Mouse (Mus musculus) midbrain, embryonic 16.5 days (tissue): ENCODE measurements at regions not wholly inside any gene's neighbourhood (a gene's known extent, or its start where the extent isn't known, plus 50 kb on each side); places are given as distances from the start of the nearest gene placed in this dataset.

Experiments used
- ATAC-seq: fragments of 200-750 bp; cut with Nextera tagmentation; 2 replicates; pipeline ENCODE4 v1.8.0; 2017; ENCODE audit warnings: moderate TSS enrichment
- H3K27ac ChIP-seq: fragments of 300-500 bp; sonication (generic); 2 replicates; pipeline ENCODE4 v1.5.1; 2014; ENCODE audit warnings: mild to moderate bottlenecking, low read length, mixed read lengths
- H3K27me3 ChIP-seq: fragments of 300-500 bp; sonication (generic); 2 replicates; pipeline ENCODE4 v1.6.1; 2014; ENCODE audit warnings: low read depth, low read length, mixed read lengths; ENCODE audit not compliant: control insufficient read depth, insufficient read depth
- H3K36me3 ChIP-seq: fragments of 300-500 bp; sonication (generic); 2 replicates; pipeline ENCODE4 v1.6.1; 2014; ENCODE audit warnings: mild to moderate bottlenecking, low read length, moderate library complexity, mixed read lengths; ENCODE audit not compliant: control insufficient read depth, insufficient read depth
- H3K4me1 ChIP-seq: fragments of 300-500 bp; sonication (generic); 2 replicates; pipeline ENCODE4 v1.6.1; 2014; ENCODE audit warnings: mild to moderate bottlenecking, low read length, mixed read lengths; ENCODE audit not compliant: control insufficient read depth, insufficient read depth
- H3K4me2 ChIP-seq: fragments of 300-500 bp; sonication (generic); 2 replicates; pipeline ENCODE4 v1.6.1; 2014; ENCODE audit warnings: mild to moderate bottlenecking, low read length, mixed read lengths
- H3K4me3 ChIP-seq: fragments of 300-500 bp; sonication (generic); 2 replicates; pipeline ENCODE4 v1.5.1; 2014; ENCODE audit warnings: low read depth, mild to moderate bottlenecking, low read length, moderate library complexity, mixed read lengths
- H3K9ac ChIP-seq: fragments of 300-500 bp; sonication (generic); 2 replicates; pipeline ENCODE4 v1.6.1; 2014; ENCODE audit warnings: low read depth, low read length, mixed read lengths
- H3K9me3 ChIP-seq: fragments of 300-500 bp; sonication (generic); replicated peaks from 2 replicates; pipeline ENCODE4 v1.6.1; 2014; ENCODE audit warnings: mild to moderate bottlenecking, low read length, mixed read lengths; ENCODE audit not compliant: control insufficient read depth, poor library complexity, severe bottlenecking
- WGBS: fragments of 180-500 bp; shearing (Covaris S2); extraction: QIAGEN DNeasy Blood & Tissue Kit; methylation state at CpG from one replicate; pipeline ENCODE4 v1.1.7; 2014; 5-methylcytosine and 5-hydroxymethylcytosine counted together

DNA sequence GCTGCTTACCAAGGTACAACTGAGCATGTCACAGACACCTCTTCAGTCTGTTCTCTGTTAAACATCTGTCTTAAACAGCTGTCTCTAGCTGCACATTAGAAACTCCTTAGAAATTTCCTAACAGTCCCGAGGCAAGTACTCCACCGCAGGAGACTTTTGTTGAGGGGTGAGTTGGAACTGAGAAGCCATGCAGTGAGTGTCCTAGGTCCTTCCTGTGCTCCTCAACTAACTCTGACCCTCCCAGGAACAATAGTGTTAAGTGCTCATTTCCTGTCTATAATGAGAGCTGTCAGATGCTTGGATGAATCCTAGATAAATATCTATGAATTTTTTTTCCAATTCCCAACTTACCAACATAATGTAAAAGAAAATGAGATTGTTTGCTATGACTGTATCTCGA, 141.1 kb downstream of the Slc35b3 start:
- Histone ChIP-seq H3K9ac (no peak overlapping the region), H3K36me3 (no peaks in the 10 kb centered on the region), H3K4me2 (no peak overlapping the region), H3K27ac (no peak overlapping the region), H3K4me1 (peaks cover 5% of the 10 kb centered on the region; the same call in 1 of the 2 replicates), H3K4me3 (no peak overlapping the region), H3K27me3 (no peaks in the 10 kb centered on the region), H3K9me3 (no peaks in the 10 kb centered on the region)
- WGBS, result 82% methylated on average over 3 of the region's 3 CpGs
- ATAC-seq, result no peak

- H3K27me3 ChIP-seq, result no peaks in the 10 kb centered on the region
- peaks cover 5% of the 10 kb centered on the region; the same call in 1 of the 2 replicates for H3K4me1 ChIP-seq
- H3K4me2 ChIP-seq, result no peak overlapping the region
- no peaks in the 10 kb centered on the region for H3K36me3 ChIP-seq
- no peak overlapping the region for H3K27ac ChIP-seq
- 96% methylated on average over 1 of the region's 1 CpGs for WGBS
- ATAC-seq, result no peak
- no peaks in the 10 kb centered on the region for H3K9me3 ChIP-seq
- H3K4me3 ChIP-seq, result no peak overlapping the region
- no peak overlapping the region for H3K9ac ChIP-seq
These were observed 141.9 kb downstream of the Slc35b3 start for GRCm38 (mm10) chr13:38818781-38819180.

DNA sequence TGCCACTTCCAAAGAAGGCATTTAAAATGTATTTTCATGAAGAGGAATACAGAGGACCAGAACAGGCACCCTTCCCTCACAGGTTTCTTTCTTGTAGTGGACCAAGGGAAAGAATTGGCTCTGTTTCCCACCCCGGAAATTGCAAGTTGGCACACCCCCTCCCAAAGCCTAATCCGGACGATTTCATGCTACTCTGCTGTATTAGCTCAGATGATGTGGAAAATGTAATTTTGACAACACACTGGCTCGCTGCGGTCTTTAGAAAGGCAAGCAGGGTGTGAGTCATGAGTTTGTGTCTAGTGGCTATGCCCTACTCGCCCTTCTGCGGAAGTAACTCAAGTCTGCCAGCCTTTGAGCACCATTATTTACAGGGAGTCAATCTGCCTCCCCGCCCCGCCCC, 144.4 kb downstream of the Slc35b3 start:
- Histone ChIP-seq H3K27me3 (no peaks in the 10 kb centered on the region), H3K4me3 (no peak overlapping the region), H3K27ac (no peak overlapping the region), H3K36me3 (no peaks in the 10 kb centered on the region), H3K4me2 (no peak overlapping the region), H3K9ac (no peak overlapping the region), H3K4me1 (peaks cover 5% of the 10 kb centered on the region; the same call in 1 of the 2 replicates), H3K9me3 (no peaks in the 10 kb centered on the region)
- ATAC-seq, result no peak
- 68% methylated on average over 9 of the region's 9 CpGs for WGBS

- H3K4me3 ChIP-seq, result no peak overlapping the region
- H3K9ac ChIP-seq, result peak overlapping the region; percentile 7; the same call in 1 of the 2 replicates
- no peak overlapping the region for H3K27ac ChIP-seq
- 53% methylated on average over 19 of the region's 19 CpGs for WGBS
- H3K4me2 ChIP-seq, result no peak overlapping the region
- H3K36me3 ChIP-seq, result no peaks in the 10 kb centered on the region
- no peaks in the 10 kb centered on the region for H3K27me3 ChIP-seq
- ATAC-seq, result peak; percentile 62; the same call in 1 of the 2 replicates
- H3K9me3 ChIP-seq, result no peaks in the 10 kb centered on the region
- peaks cover 5% of the 10 kb centered on the region; the same call in 1 of the 2 replicates for H3K4me1 ChIP-seq
These were observed 145.5 kb downstream of the Slc35b3 start for GRCm38 (mm10) chr13:38815002-38815707.

DNA sequence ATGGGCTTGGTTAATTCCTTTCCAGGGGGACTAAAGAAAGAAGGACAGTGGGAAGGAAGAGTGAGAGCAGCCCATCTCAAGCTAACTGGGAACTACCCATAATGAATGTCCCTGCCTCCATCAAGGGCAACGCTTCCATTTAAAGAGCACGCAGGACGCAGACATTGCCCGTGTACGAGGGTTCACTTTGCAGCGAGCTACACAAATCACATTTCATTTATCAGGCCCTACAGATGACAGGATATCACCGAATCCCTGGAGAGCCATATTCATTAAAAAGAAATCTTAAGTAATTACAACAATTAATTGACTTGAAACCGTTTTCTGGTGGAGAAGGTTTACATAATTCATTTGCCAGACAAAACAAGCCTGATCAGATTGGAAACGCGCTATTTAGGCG, 139.7 kb upstream of the Eef1e1 start:
- Histone ChIP-seq H3K27ac (no peak overlapping the region), H3K36me3 (no peaks in the 10 kb centered on the region), H3K9ac (no peak overlapping the region), H3K4me2 (no peak overlapping the region), H3K9me3 (no peaks in the 10 kb centered on the region), H3K4me1 (no peaks in the 10 kb centered on the region), H3K27me3 (no peaks in the 10 kb centered on the region), H3K4me3 (no peak overlapping the region)
- WGBS, result 67% methylated on average over 11 of the region's 11 CpGs
- no peak for ATAC-seq

DNA sequence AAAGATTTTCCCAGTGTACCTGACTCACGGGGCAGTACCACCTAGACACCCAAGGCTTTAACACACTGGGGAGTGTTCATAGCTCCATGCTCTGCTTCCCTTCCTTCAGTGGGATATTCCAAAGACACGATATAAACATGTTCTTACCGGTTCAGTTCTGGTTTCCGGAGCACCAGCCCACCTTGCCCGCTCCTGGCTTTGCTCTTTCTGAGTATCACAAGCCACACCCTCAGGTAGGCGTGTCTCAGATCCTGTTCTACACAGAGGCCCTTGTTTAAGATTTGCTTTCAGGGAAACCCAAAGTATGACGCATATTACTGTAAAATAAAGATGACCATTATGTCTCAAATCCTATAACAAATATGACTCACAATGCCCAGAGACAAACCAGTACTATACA, 134.6 kb upstream of the Eef1e1 start:
- Histone ChIP-seq H3K4me3 (no peak overlapping the region), H3K27ac (no peak overlapping the region), H3K9ac (no peak overlapping the region), H3K4me2 (no peak overlapping the region), H3K4me1 (no peaks in the 10 kb centered on the region), H3K9me3 (no peaks in the 10 kb centered on the region), H3K36me3 (no peaks in the 10 kb centered on the region), H3K27me3 (no peaks in the 10 kb centered on the region)
- WGBS, result 37% methylated on average over 7 of the region's 7 CpGs
- ATAC-seq, result no peak

- WGBS, result 24% methylated on average over 6 of the region's 6 CpGs
- Histone ChIP-seq H3K4me3 (no peak overlapping the region), H3K4me1 (peaks cover 27% of the 10 kb centered on the region), H3K27me3 (no peaks in the 10 kb centered on the region), H3K9ac (no peak overlapping the region), H3K4me2 (no peak overlapping the region), H3K36me3 (no peaks in the 10 kb centered on the region), H3K9me3 (no peaks in the 10 kb centered on the region), H3K27ac (no peak overlapping the region)
- ATAC-seq, result peak; percentile 54; the same call in 1 of the 2 replicates
These were observed 121.8 kb upstream of the Eef1e1 start for GRCm38 (mm10) chr13:38780630-38781010.

- H3K27me3 ChIP-seq, result no peaks in the 10 kb centered on the region
- 22% methylated on average over 14 of the region's 14 CpGs for WGBS
- peak; percentile 69 for ATAC-seq
- no peak overlapping the region for H3K4me3 ChIP-seq
- no peak overlapping the region for H3K9ac ChIP-seq
- H3K9me3 ChIP-seq, result no peaks in the 10 kb centered on the region
- H3K4me2 ChIP-seq, result no peak overlapping the region
- no peaks in the 10 kb centered on the region for H3K36me3 ChIP-seq
- no peak overlapping the region for H3K27ac ChIP-seq
- peaks cover 27% of the 10 kb centered on the region for H3K4me1 ChIP-seq
These were observed 121.2 kb upstream of the Eef1e1 start for GRCm38 (mm10) chr13:38779984-38780629.

GRCm38 (mm10) chr13:38776546-38776945, 117.7 kb upstream of the Eef1e1 start:
- 78% methylated on average over 3 of the region's 3 CpGs for WGBS
- Histone ChIP-seq H3K4me1 (peaks cover 24% of the 10 kb centered on the region), H3K27me3 (no peaks in the 10 kb centered on the region), H3K27ac (no peak overlapping the region), H3K36me3 (no peaks in the 10 kb centered on the region), H3K9me3 (no peaks in the 10 kb centered on the region), H3K4me3 (no peak overlapping the region), H3K4me2 (no peak overlapping the region), H3K9ac (no peak overlapping the region)
- no peak for ATAC-seq
